Mouse (Mus musculus): ENCODE data around the gene Camta2.

- TF ChIP-seq CTCF (IDR thresholded peaks at IDR 0.05; ENCODE audit: borderline replicate concordance, insufficient read depth, low read length): no peak
- TF ChIP-seq POLR2A (IDR thresholded peaks at IDR 0.05; ENCODE audit: low read depth, low read length): no peak
Measured at GRCm38 (mm10) chr11:70663957-70664356, 23.9 kb downstream of the Camta2 start.

Measured in embryonic fibroblast, embryonic 13.5 days (primary cell).